Comparison of ENCODE assay signal across 10 mouse cellular contexts in the genomic region with DNA sequence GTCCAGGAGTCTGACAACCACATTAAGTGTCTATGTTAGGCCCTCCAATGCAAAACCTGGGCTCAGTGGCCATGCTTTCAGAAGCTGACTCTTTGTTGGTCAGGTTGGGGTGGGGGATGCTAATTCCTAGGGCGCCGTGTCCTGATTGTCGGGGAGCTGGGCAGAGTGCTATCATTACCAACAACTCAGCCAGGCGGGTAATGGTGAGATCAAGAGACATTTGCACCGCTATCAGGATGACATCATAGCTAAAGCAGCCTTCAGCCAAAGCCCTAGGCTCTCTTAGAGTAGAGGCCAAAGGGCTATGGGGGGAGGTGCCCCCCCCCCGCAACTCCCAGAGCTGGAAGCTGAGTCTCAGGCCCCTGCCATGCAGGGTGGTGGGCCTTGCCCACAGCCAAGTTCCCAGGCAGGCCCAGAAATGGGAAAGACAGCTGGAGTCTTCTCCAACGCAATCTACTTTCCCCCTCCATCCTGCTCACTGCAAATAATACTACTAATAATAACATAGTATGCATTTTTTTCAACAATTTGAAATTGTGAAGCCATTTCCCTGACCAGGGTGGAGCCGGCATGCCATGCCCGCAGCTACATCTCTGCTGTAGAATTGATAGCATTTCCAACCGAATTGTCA. TPM values are rescaled to one million over a fixed set of nuclear protein-coding genes. Genes with fewer than 3 reads are reported as not detected.
DNase-seq lines count a peak whose midpoint lies in the region; ATAC-seq and TF ChIP-seq lines count a peak whose summit lies in the region.
"Had no signal": no experiment of that assay in that cellular context is flagged by ENCODE, and none has a peak within 500 bp of the region (broad histone marks: within the 10 kb centered on the region; RNA-seq: fewer than 3 reads in every experiment).

No protein-coding gene starts in this region.

- no peaks in the 10 kb centered on the region for H3K27me3 ChIP-seq in forebrain, embryonic 12.5 days
- H3K27me3 ChIP-seq in limb, embryonic 11.5 days (ENCODE audit: control insufficient read depth, insufficient read depth, low read length) = peaks cover 55% of the 10 kb centered on the region

- peak overlapping the region; percentile 90 for H3K4me2 ChIP-seq in forebrain, embryonic 12.5 days
- peak overlapping the region; percentile 86 for H3K4me2 ChIP-seq in limb, embryonic 11.5 days (ENCODE audit: low read depth, severe bottlenecking)

- no peak for DNase-seq in layer of hippocampus, adult 2 months (ENCODE audit: low spot score in 2 of 2)
- no peak for DNase-seq in layer of hippocampus, postnatal 14 days (ENCODE audit: low spot score in 2 of 2)
- DNase-seq in limb, embryonic 11.5 days (ENCODE audit: low spot score) = peak; percentile 27
- peak; percentile 64 for DNase-seq in retina, postnatal 1 day
- DNase-seq in spleen, adult 18-20 months = no peak
- no peak for DNase-seq in right cerebral cortex, postnatal 10 days (ENCODE audit: low spot score in 2 of 2)
- DNase-seq: liver, embryonic 13.5 days had no signal

- TF ChIP-seq CTCF in layer of hippocampus, adult 2 months (conservative IDR thresholded peaks at IDR 0.05) = no peak

- H3K36me3 ChIP-seq in forebrain, embryonic 12.5 days (replicated peaks) = no peaks in the 10 kb centered on the region
- no peaks in the 10 kb centered on the region for H3K36me3 ChIP-seq in limb, embryonic 11.5 days (ENCODE audit: control insufficient read depth, insufficient read depth, low read length)
- H3K36me3 ChIP-seq: liver, embryonic 13.5 days had no signal

- H3K9ac ChIP-seq in forebrain, embryonic 12.5 days = peak overlapping the region; percentile 84
- H3K9ac ChIP-seq in limb, embryonic 11.5 days (ENCODE audit: low read length) = 0 out of 2 replicates have a peak overlapping the region, but pooled peaks have one; percentile 36
- H3K9ac ChIP-seq: liver, embryonic 13.5 days had no signal

- ATAC-seq in forebrain, embryonic 12.5 days (ENCODE audit: low FRiP score) = no peak
- no peak for ATAC-seq in limb, embryonic 11.5 days (ENCODE audit: insufficient number of reproducible peaks, low FRiP score, low TSS enrichment, low read depth)
- no peak for ATAC-seq in erythroid progenitor cell, adult 5-6 weeks (replicated peaks; ENCODE audit: low FRiP score, poor library complexity, severe bottlenecking)

- peaks cover 41% of the 10 kb centered on the region for H3K4me1 ChIP-seq in forebrain, embryonic 12.5 days
- peaks cover 10% of the 10 kb centered on the region; the same call in 1 of the 2 replicates for H3K4me1 ChIP-seq in limb, embryonic 11.5 days (ENCODE audit: control insufficient read depth, insufficient read depth, low read length)
- H3K4me1 ChIP-seq: liver, embryonic 13.5 days had no signal

- H3K4me3 ChIP-seq in layer of hippocampus, adult 2 months = peak overlapping the region; percentile 59
- peak overlapping the region; percentile 69 for H3K4me3 ChIP-seq in forebrain, embryonic 12.5 days (replicated peaks)
- peak overlapping the region; percentile 41 for H3K4me3 ChIP-seq in limb, embryonic 11.5 days (ENCODE audit: low read depth, low read length)

- WGBS in forebrain, embryonic 12.5 days = 3% methylated on average over 10 of the region's 10 CpGs
- 5% methylated on average over 10 of the region's 10 CpGs for WGBS in limb, embryonic 11.5 days

- H3K27ac ChIP-seq in layer of hippocampus, adult 2 months = peak overlapping the region; percentile 90
- H3K27ac ChIP-seq in forebrain, embryonic 12.5 days = peak overlapping the region; percentile 96
- no peak overlapping the region for H3K27ac ChIP-seq in limb, embryonic 11.5 days (replicated peaks; ENCODE audit: low read depth, low read length)
- H3K27ac ChIP-seq: liver, embryonic 13.5 days had no signal

- no peaks in the 10 kb centered on the region for H3K9me3 ChIP-seq in forebrain, embryonic 12.5 days
- no peaks in the 10 kb centered on the region for H3K9me3 ChIP-seq in limb, embryonic 11.5 days (ENCODE audit: control insufficient read depth, low read length)
- H3K9me3 ChIP-seq: liver, embryonic 13.5 days had no signal

RNA-seq across cellular contexts. Expression of gene Zfp536, which starts 5.0 kb away (rescaled TPM):
- 10 to 100 TPM; 44.4 to 45.5 TPM for total RNA-seq in layer of hippocampus, adult 2 months (2021)
- 10 to 100 TPM; 49.4 to 49.5 TPM for total RNA-seq in layer of hippocampus, postnatal 14 days (2021)
- 45.7 and 53.1 TPM in 2 replicates for polyA plus RNA-seq in forebrain, embryonic 12.5 days (2016; fragmentation: Nextera tagmentation; extraction: Ambion mirVana)
- 1.9 and 2.6 TPM in 2 replicates for polyA plus RNA-seq in limb, embryonic 11.5 days (2014; fragmentation: Nextera tagmentation; extraction: Ambion mirVana)
- not detected in 2 replicates for total RNA-seq in erythroid progenitor cell, adult 5-6 weeks (2015; ENCODE audit: low replicate concordance)
- not detected in 2 replicates for total RNA-seq in erythroid progenitor cell, adult 5-6 weeks (2017; ENCODE audit: low replicate concordance)
- total RNA-seq: MEL had no signal

Comparison
In these comparisons a context has a peak if more than half of its experiments do, and no peak if none do; other contexts are left out.
1. DNase-seq: peak in limb, embryonic 11.5 days (single experiment) and retina, postnatal 1 day (single experiment); none in layer of hippocampus, adult 2 months (0 of 2), layer of hippocampus, postnatal 14 days (0 of 2), spleen, adult 18-20 months (0 of 2) and right cerebral cortex, postnatal 10 days (0 of 2).
2. RNA of gene Zfp536, which starts 5.0 kb away (total RNA-seq): 49.4 to 49.5 TPM in layer of hippocampus, postnatal 14 days and 44.4 to 45.5 TPM in layer of hippocampus, adult 2 months; not detected in erythroid progenitor cell, adult 5-6 weeks; every median in the first group is over 10 times any median in the second.
3. Peak in every context shown above with its lines, with median percentiles within 50 percentile points of each other: H3K4me3 ChIP-seq.